9 mouse cellular contexts compared by ENCODE assay signal in genomic region chr1:153807390-153807993, GRCm38 (mm10). TPM values are rescaled to one million over a fixed set of nuclear protein-coding genes. Genes with fewer than 3 reads are reported as not detected.
DNase-seq lines count a peak whose midpoint lies in the region; ATAC-seq and TF ChIP-seq lines count a peak whose summit lies in the region.
"Had no signal": no experiment of that assay in that cellular context is flagged by ENCODE, and none has a peak within 500 bp of the region (broad histone marks: within the 10 kb centered on the region; RNA-seq: fewer than 3 reads in every experiment).

No protein-coding gene starts in this region.

- H3K79me2 ChIP-seq in C2C12 (ENCODE audit: control insufficient read depth, insufficient read depth), result no peaks in the 10 kb centered on the region

- no peaks in the 10 kb centered on the region for H3K9me3 ChIP-seq in G1E (replicated peaks)
- no peaks in the 10 kb centered on the region for H3K9me3 ChIP-seq in liver, embryonic 15.5 days (replicated peaks)
- H3K9me3 ChIP-seq: limb, embryonic 12.5 days had no signal

- H3K79me3 ChIP-seq in C2C12 (ENCODE audit: low read depth), result no peaks in the 10 kb centered on the region

- peak overlapping the region; percentile 40 for H3K4me2 ChIP-seq in liver, embryonic 15.5 days
- H3K4me2 ChIP-seq: limb, embryonic 12.5 days had no signal

- no peak overlapping the region for H3K9ac ChIP-seq in liver, embryonic 15.5 days
- H3K9ac ChIP-seq: limb, embryonic 12.5 days had no signal

- H3K36me3 ChIP-seq in C2C12 (ENCODE audit: control insufficient read depth, insufficient read depth) (no peaks in the 10 kb centered on the region), G1E (replicated peaks) (no peaks in the 10 kb centered on the region)
- H3K36me3 ChIP-seq in liver, embryonic 15.5 days (replicated peaks), result no peaks in the 10 kb centered on the region
- H3K36me3 ChIP-seq: limb, embryonic 12.5 days had no signal

- TF ChIP-seq CTCF in C2C12 (IDR thresholded peaks at IDR 0.05; ENCODE audit: control insufficient read depth, insufficient read depth, insufficient read length) (peak; percentile 45), G1E (IDR thresholded peaks at IDR 0.05; ENCODE audit: low read depth, low read length) (0 out of 2 replicates have a peak, but pooled peaks have one; percentile 25)

- no peak overlapping the region for H3K27ac ChIP-seq in liver, embryonic 15.5 days (replicated peaks)
- H3K27ac ChIP-seq: limb, embryonic 12.5 days had no signal

- 26% methylated on average over 13 of the region's 13 CpGs for WGBS in liver, embryonic 15.5 days (ENCODE audit: insufficient replicate concordance)

- H3ac ChIP-seq in C2C12 (ENCODE audit: control insufficient read depth, insufficient read length, low read depth), result no peak overlapping the region

- H3K27me3 ChIP-seq in C2C12 (ENCODE audit: control insufficient read depth, insufficient read depth, insufficient read length), result peaks cover 12% of the 10 kb centered on the region
- H3K27me3 ChIP-seq in G1E (ENCODE audit: insufficient read depth, low read length), result peaks cover 2% of the 10 kb centered on the region; the same call in 1 of the 2 replicates
- no peaks in the 10 kb centered on the region for H3K27me3 ChIP-seq in liver, embryonic 15.5 days
- H3K27me3 ChIP-seq: limb, embryonic 12.5 days had no signal

- no peaks in the 10 kb centered on the region for H3K4me1 ChIP-seq in G1E (ENCODE audit: insufficient read depth, low read depth, low read length)
- H3K4me1 ChIP-seq in liver, embryonic 15.5 days (replicated peaks), result no peaks in the 10 kb centered on the region
- H3K4me1 ChIP-seq: limb, embryonic 12.5 days had no signal

- no peak for ATAC-seq in G1E (ENCODE audit: extremely low read depth, insufficient number of reproducible peaks, low FRiP score, poor library complexity, severe bottlenecking)
- ATAC-seq in liver, embryonic 15.5 days (ENCODE audit: insufficient read depth), result no peak

- no peak overlapping the region for H3K4me3 ChIP-seq in C2C12 (ENCODE audit: insufficient read depth, poor library complexity, severe bottlenecking)
- no peak overlapping the region for H3K4me3 ChIP-seq in G1E (ENCODE audit: low read depth, low read length)
- no peak overlapping the region for H3K4me3 ChIP-seq in liver, embryonic 15.5 days (replicated peaks)
- H3K4me3 ChIP-seq: limb, embryonic 12.5 days had no signal

- DNase-seq in G1E (ENCODE audit: low spot score), result peak; percentile 5
- DNase-seq in cerebellum, adult 8-10 months, result peak; percentile 16
- peak; percentile 21 for DNase-seq in gastrocnemius, postnatal 25 days
- peak; percentile 49 to 82 for DNase-seq in kidney, postnatal 25 days
- peak; percentile 32 for DNase-seq in retina, postnatal 7 days (ENCODE audit: low read depth, low spot score)
- peak; percentile 55 to 60 for DNase-seq in urinary bladder, postnatal 36 days (ENCODE audit: low spot score in 2 of 2)

TF ChIP-seq in C2C12, 6 proteins besides CTCF, POLR2A, EP300 and RAD21:
- TF ChIP-seq USF1 (IDR thresholded peaks at IDR 0.05; ENCODE audit: low read depth) (no peak), MYOD1 (IDR thresholded peaks at IDR 0.05; ENCODE audit: control insufficient read depth, insufficient read length, low read depth) (no peak), FOSL1 (IDR thresholded peaks at IDR 0.05; ENCODE audit: insufficient read depth, low read length, poor library complexity, severe bottlenecking) (no peak), MAX (IDR thresholded peaks at IDR 0.05) (no peak), MYOG (IDR thresholded peaks at IDR 0.05; ENCODE audit: control insufficient read depth, extremely low read depth, insufficient read length) (no peak), CEBPB (IDR thresholded peaks at IDR 0.05; ENCODE audit: low read depth) (no peak)

RNA-seq across cellular contexts. Expression of gene Rgsl1, which starts 36.5 kb away (rescaled TPM):
- polyA plus RNA-seq in C2C12 (2012; fragmentation: generic; extraction: Trizol) (not detected), G1E (2012) (not detected in 2 replicates)
- total RNA-seq in G1E (2014; fragmentation: Nextera tagmentation) (not detected in 2 replicates), G1E (2017) (0.06 and 0.16 TPM in 2 replicates)
- total RNA-seq in gastrocnemius, postnatal 25 days (2021), result not detected
- polyA plus RNA-seq in liver, embryonic 15.5 days (2015; fragmentation: Nextera tagmentation; extraction: Ambion mirVana), result not detected in 2 replicates
- polyA plus RNA-seq: limb, embryonic 12.5 days had no signal

RNA-seq across cellular contexts. Expression of gene Rnasel, which starts 58.3 kb away (rescaled TPM):
- polyA plus RNA-seq in C2C12 (2012; fragmentation: generic; extraction: Trizol) (0.07 TPM), G1E (2012) (4.6 and 4.8 TPM in 2 replicates)
- total RNA-seq in G1E (2014; fragmentation: Nextera tagmentation) (99.4 and 144 TPM in 2 replicates), G1E (2017) (113 and 118 TPM in 2 replicates)
- 1 to 10 TPM; 1.5 to 3.2 TPM for total RNA-seq in gastrocnemius, postnatal 25 days (2021)
- 24.5 and 26.2 TPM in 2 replicates for polyA plus RNA-seq in liver, embryonic 15.5 days (2015; fragmentation: Nextera tagmentation; extraction: Ambion mirVana)

Comparison
In these comparisons a context has a peak if more than half of its experiments do, and no peak if none do; other contexts are left out.
1. DNase-seq: peak in every context shown above with its lines; median percentile 66 in kidney, postnatal 25 days; 58 in urinary bladder, postnatal 36 days; 32 in retina, postnatal 7 days; 21 in gastrocnemius, postnatal 25 days; 16 in cerebellum, adult 8-10 months; 5 in G1E.